Mouse (Mus musculus) limb, embryonic 10.5 days (tissue): Measurements from ENCODE around the gene Proca1. TPM values are rescaled to one million over a fixed set of nuclear protein-coding genes. Genes with fewer than 3 reads are reported as not detected.
"Not testable (repeated sequence)": the region's sequence is repeated elsewhere in the genome, so short reads cannot be mapped to it uniquely, and the experiment has no call there.

Experiments
- DNase-seq: peaks from one replicate; pipeline ENCODE4 v3.0.0-alpha.2; 2017; ENCODE audit warnings: low spot score
- H3K27ac ChIP-seq: fragments of 300-500 bp; sonication (generic); 2 replicates; pipeline ENCODE4 v1.5.1; 2016; ENCODE audit warnings: mild to moderate bottlenecking
- H3K27me3 ChIP-seq: fragments of 300-500 bp; sonication (generic); 2 replicates; pipeline ENCODE4 v1.6.1; 2016; ENCODE audit warnings: low read depth, mild to moderate bottlenecking; ENCODE audit not compliant: poor library complexity, severe bottlenecking
- H3K36me3 ChIP-seq: fragments of 300-500 bp; sonication (generic); 2 replicates; pipeline ENCODE4 v1.6.1; 2016; ENCODE audit warnings: mild to moderate bottlenecking, moderate library complexity
- H3K4me1 ChIP-seq: fragments of 300-500 bp; sonication (generic); 2 replicates; pipeline ENCODE4 v1.6.1; 2016
- H3K4me3 ChIP-seq: fragments of 300-500 bp; sonication (generic); 2 replicates; pipeline ENCODE4 v1.5.1; 2016; ENCODE audit warnings: mild to moderate bottlenecking, moderate library complexity
- H3K9me3 ChIP-seq: fragments of 300-500 bp; sonication (generic); replicated peaks from 2 replicates; pipeline ENCODE4 v1.6.1; 2016; ENCODE audit warnings: mild to moderate bottlenecking
- whole genome bisulfite sequencing: fragments of 180-500 bp; shearing (Covaris S2); methylation state at CpG from one replicate; pipeline ENCODE4 v1.1.7; 2016; 5-methylcytosine and 5-hydroxymethylcytosine counted together
- polyA plus RNA-seq: library from polyadenylated mRNA; unstranded; fragments of >200 nt; fragmentation: Nextera tagmentation; extraction: Ambion mirVana; gene quantifications from 2 replicates; pipeline ENCODE4 v1.2.1, GENCODE M21; 2016

Gene Proca1
- polyA plus RNA-seq, 1 experiment from 2014 or later = 1.6 TPM

- Histone ChIP-seq H3K9me3 (no peaks in the 10 kb centered on the region), H3K4me1 (peaks cover 66% of the 10 kb centered on the region), H3K4me3 (peak overlapping the region; percentile 61), H3K27me3 (no peaks in the 10 kb centered on the region), H3K36me3 (peaks cover 39% of the 10 kb centered on the region), H3K27ac (peak overlapping the region; percentile 90)
- DNase-seq = peak; percentile 68
- 2% methylated on average over 29 of the region's 29 CpGs for WGBS
Observed at GRCm38 (mm10) chr11:78178859-78179437, 14.2 kb upstream of the Proca1 start.

GRCm38 (mm10) chr11:78179438-78179999, 13.7 kb upstream of the Proca1 start:
- H3K27ac ChIP-seq = peak overlapping the region; percentile 90
- no peaks in the 10 kb centered on the region for H3K27me3 ChIP-seq

GRCm38 (mm10) chr11:78180081-78180761, 13.0 kb upstream of the Proca1 start:
- H3K27me3 ChIP-seq = no peaks in the 10 kb centered on the region
- H3K4me1 ChIP-seq = peaks cover 71% of the 10 kb centered on the region
- DNase-seq = no peak
- no peak overlapping the region for H3K27ac ChIP-seq
- H3K36me3 ChIP-seq = peaks cover 39% of the 10 kb centered on the region
- 83% methylated on average over 6 of the region's 6 CpGs for WGBS
- H3K4me3 ChIP-seq = peak overlapping the region; percentile 61
- no peaks in the 10 kb centered on the region for H3K9me3 ChIP-seq

More at GRCm38 (mm10) chr11:78179438-78179999, 13.7 kb upstream of the Proca1 start:
- H3K4me1 ChIP-seq = peaks cover 71% of the 10 kb centered on the region
- H3K9me3 ChIP-seq = no peaks in the 10 kb centered on the region
- no peak for DNase-seq
- 30% methylated on average over 8 of the region's 8 CpGs for WGBS
- peaks cover 39% of the 10 kb centered on the region for H3K36me3 ChIP-seq
- H3K4me3 ChIP-seq = peak overlapping the region; percentile 61

- H3K4me1 ChIP-seq = peaks cover 62% of the 10 kb centered on the region
- H3K27me3 ChIP-seq = no peaks in the 10 kb centered on the region
- peak overlapping the region; percentile 96 for H3K4me3 ChIP-seq
- DNase-seq = no peak
- H3K36me3 ChIP-seq = peaks cover 39% of the 10 kb centered on the region
- H3K9me3 ChIP-seq = no peaks in the 10 kb centered on the region
- 51% methylated on average over 2 of the region's 2 CpGs for WGBS
- H3K27ac ChIP-seq = peak overlapping the region; percentile 98
Observed at GRCm38 (mm10) chr11:78181830-78182357, 11.3 kb upstream of the Proca1 start.

GRCm38 (mm10) chr11:78182450-78182849, 10.7 kb upstream of the Proca1 start:
- peak overlapping the region; percentile 96 for H3K4me3 ChIP-seq
- H3K27me3 ChIP-seq = no peaks in the 10 kb centered on the region
- H3K27ac ChIP-seq = peak overlapping the region; percentile 98
- WGBS = 9% methylated on average over 7 of the region's 7 CpGs
- no peak for DNase-seq
- peaks cover 39% of the 10 kb centered on the region for H3K36me3 ChIP-seq
- H3K4me1 ChIP-seq = peaks cover 57% of the 10 kb centered on the region
- H3K9me3 ChIP-seq = no peaks in the 10 kb centered on the region

GRCm38 (mm10) chr11:78182961-78183844, 10.0 kb upstream of the Proca1 start, which contains the start of gene Rpl23a:
Gene Rpl23a (minus strand): TSS chr11:78183584.
- under 1% methylated on average over 38 of the region's 38 CpGs for WGBS
- peak; percentile 80 for DNase-seq
- Histone ChIP-seq H3K9me3 (no peaks in the 10 kb centered on the region), H3K27ac (peak within 1 kb of the TSS; percentile 98), H3K4me1 (peaks cover 53% of the 10 kb centered on the region), H3K27me3 (no peaks in the 10 kb centered on the region), H3K4me3 (peak within 1 kb of the TSS; percentile 96), H3K36me3 (peaks cover 39% of the 10 kb centered on the region)

- H3K4me3 ChIP-seq = peak overlapping the region; percentile 96
- WGBS = 52% methylated on average over 10 of the region's 10 CpGs
- H3K27me3 ChIP-seq = no peaks in the 10 kb centered on the region
Observed at GRCm38 (mm10) chr11:78183884-78184514, 9.2 kb upstream of the Proca1 start.

GRCm38 (mm10) chr11:78184702-78185101, 8.5 kb upstream of the Proca1 start:
- not testable (repeated sequence) for H3K27ac ChIP-seq, DNase-seq, H3K27me3 ChIP-seq, H3K9me3 ChIP-seq, H3K4me3 ChIP-seq
- H3K4me1 ChIP-seq = peaks cover 43% of the 10 kb centered on the region
- peaks cover 29% of the 10 kb centered on the region for H3K36me3 ChIP-seq
- WGBS = 95% methylated on average over 6 of the region's 6 CpGs

More at GRCm38 (mm10) chr11:78183884-78184514, 9.2 kb upstream of the Proca1 start:
- Histone ChIP-seq H3K27ac (peak overlapping the region; percentile 98), H3K4me1 (peaks cover 45% of the 10 kb centered on the region), H3K36me3 (peaks cover 36% of the 10 kb centered on the region), H3K9me3 (no peaks in the 10 kb centered on the region)
- DNase-seq = no peak

GRCm38 (mm10) chr11:78188331-78189233, 4.6 kb upstream of the Proca1 start, which contains the start of gene Rab34:
Gene Rab34 (plus strand): TSS chr11:78188430.
- under 1% methylated on average over 78 of the region's 80 CpGs for WGBS
- Histone ChIP-seq H3K27me3 (no peaks in the 10 kb centered on the region), H3K27ac (peak within 1 kb of the TSS; percentile 100)

GRCm38 (mm10) chr11:78189234-78190040, 3.8 kb upstream of the Proca1 start:
- peak; percentile 96 for DNase-seq
- Histone ChIP-seq H3K36me3 (peaks cover 43% of the 10 kb centered on the region), H3K27me3 (no peaks in the 10 kb centered on the region), H3K4me3 (peak overlapping the region; percentile 86), H3K4me1 (peaks cover 28% of the 10 kb centered on the region), H3K9me3 (no peaks in the 10 kb centered on the region), H3K27ac (peak overlapping the region; percentile 100)
- WGBS = under 1% methylated on average over 42 of the region's 42 CpGs

More at GRCm38 (mm10) chr11:78188331-78189233, 4.6 kb upstream of the Proca1 start, which contains the start of gene Rab34:
- H3K4me1 ChIP-seq = peaks cover 30% of the 10 kb centered on the region
- H3K4me3 ChIP-seq = peak within 1 kb of the TSS; percentile 86
- peak; percentile 92 for DNase-seq
- H3K9me3 ChIP-seq = no peaks in the 10 kb centered on the region
- H3K36me3 ChIP-seq = peaks cover 35% of the 10 kb centered on the region
